Mouse (Mus musculus) cerebellum, adult (tissue): ENCODE measurements at regions not wholly inside any gene's neighbourhood (a gene's known extent, or its start where the extent isn't known, plus 50 kb on each side); places are given as distances from the start of the nearest gene placed in this dataset.

Source experiments
- ATAC-seq: cut with Nextera tagmentation; 2 replicates; pipeline ENCODE4 v1.9.2; 2017; ENCODE audit warnings: mild to moderate bottlenecking, moderate library complexity, mixed read lengths; ENCODE audit not compliant: insufficient number of reproducible peaks, low FRiP score, low TSS enrichment

DNA sequence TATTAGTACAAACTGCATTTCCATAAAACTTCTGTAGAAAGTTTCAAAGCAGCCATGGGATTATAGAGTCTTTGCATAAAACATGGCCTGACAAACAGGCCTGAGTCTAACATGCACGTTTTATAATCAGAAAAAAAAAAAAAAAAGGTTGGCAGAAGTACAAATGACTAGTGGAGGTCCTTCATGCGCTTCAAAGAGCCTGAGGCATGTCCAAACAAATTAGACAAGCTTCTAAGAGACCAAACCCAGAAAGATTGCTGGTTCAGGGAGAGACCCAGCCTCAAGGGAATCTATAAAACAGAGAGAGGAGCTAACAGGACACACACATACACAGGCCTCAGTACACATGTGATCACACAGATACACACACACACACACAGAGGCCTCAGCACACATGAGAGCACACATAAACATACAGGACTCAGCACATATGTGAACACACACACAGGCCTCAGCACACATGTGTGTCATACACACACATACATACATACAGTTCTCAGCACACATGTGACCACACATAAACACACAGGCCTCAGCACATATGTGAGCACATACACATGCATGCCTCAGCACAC, 57.0 kb upstream of the Gnaq start:
- no peak for ATAC-seq

DNA sequence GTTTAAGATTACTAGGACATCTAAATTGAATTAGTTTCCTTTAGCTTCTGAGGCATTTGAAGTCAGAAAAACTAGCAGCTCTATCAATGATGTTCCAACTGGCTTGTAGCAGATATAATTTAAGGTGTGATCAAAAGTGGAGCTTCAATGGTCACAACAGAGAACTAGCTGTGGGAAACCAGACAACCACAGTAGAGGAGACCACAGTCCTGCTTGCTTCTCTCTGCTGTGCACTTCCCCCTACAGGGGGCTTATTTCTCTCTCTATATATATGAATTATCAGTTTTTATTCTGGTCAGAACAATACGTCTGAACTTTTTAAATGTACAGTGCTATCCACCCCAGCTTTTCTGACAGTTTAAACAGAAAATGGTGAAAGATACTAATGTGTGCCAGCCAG, 57.6 kb upstream of the Gnaq start:
- ATAC-seq, result no peak

DNA sequence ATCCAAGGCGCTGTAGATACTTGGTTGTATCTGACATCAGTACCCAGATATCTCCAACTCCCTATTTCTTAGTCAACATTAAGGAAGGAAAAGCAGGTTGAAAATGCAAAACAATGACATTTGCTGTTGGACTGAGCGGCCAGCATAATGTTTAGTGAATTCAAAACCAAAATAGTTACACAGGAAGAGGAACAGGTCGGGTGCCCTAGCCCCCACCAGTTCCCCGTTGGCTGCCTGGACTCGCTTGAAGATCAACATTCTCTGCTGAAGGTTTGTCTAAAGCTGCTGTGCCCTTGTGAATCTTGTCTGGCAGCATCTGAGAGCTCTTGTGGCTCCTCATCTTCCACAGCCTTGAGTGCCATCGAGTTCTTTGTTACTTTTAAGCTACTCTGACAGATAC, 65.3 kb upstream of the Gnaq start:
- ATAC-seq, result no peak

DNA sequence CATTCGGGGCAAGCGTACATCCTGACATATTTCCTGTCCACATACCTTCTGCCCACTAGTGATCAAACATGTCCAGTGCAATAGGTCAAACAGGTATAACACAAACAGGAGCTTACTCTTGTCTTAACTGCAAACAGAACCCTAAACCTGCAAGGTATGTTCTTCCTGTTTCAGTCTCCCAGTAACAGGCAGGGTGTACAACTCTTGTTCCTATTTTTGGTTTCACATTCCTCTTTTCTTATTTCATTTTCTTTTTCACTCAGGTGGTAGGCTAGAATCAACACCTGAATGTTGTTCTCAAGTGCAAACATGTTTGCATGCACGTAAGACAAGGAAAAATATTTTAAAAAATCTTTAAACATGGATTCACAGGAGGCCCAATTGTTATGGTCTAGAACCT, 67.7 kb upstream of the Gnaq start:
- no peak for ATAC-seq

DNA sequence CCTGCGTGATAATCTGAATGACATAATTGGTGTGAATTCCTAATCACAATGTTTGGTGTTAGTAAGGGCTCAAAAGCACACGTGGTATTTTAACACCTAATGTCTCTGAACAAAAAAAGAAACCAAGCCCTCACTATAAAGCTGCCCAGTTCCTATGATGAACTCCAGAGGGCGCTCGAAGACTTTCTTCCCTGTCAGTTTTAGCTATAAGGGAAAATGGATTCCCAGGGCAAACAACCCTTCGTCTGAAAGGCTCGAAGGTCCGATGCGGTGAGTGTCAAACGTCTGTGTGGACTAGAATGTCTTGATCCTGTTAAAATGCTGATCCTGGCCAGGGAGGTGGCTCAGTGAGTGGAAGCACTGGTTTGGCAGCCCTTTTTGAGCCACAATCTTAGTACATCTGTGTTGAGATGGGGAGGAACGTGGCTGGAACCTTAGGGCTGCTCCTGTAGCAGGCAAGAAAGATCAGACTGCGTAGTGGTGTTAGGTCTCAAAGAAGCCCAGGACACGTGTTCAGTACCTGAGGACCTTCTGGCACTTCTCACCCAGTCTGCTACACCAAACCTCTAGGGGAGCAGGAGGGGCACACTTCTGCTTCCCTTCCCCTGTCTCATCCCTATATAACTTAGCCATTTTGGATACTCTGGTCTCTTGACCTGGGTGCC, 68.6 kb upstream of the Gnaq start:
- peak; percentile 83 for ATAC-seq

DNA sequence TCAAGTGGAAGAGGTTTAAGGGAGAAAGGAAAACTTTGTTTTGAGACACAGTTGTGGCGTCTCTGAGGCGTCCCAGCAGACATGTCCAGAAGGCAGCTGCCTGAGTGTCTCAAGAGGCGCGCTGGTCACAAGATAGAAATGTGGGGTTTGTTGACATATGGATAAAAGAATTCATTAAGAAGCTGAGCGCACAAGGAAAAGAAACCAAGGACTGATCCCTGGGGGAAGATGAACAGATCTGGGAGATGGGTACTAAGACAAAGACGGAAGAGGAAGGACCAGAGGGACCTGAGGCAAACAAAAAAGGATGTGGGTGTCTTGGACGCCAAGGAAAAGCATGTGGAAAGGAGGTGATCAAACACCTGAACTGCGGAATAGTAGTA, 69.1 kb upstream of the Gnaq start:
- ATAC-seq, result no peak

DNA sequence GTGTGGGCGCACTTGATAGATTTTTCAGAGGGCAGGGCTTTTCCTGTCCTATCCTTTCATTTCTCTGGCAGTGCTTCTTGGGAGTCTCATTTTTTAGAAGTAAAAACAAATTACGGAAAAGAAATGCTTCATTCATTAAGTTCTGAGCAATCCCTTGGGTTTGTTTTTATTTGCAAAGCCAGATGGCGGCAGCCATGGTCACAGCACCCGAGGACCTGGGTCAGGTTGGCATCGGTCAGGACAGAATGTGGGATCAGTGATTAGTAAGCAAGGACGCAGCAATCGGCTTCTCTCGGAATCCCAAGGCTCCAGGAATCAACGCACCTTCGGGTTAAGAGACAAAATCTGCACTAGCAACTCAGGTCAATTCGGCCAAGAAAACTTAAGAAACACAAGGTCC, 70.8 kb upstream of the Gnaq start:
- ATAC-seq, result no peak

DNA sequence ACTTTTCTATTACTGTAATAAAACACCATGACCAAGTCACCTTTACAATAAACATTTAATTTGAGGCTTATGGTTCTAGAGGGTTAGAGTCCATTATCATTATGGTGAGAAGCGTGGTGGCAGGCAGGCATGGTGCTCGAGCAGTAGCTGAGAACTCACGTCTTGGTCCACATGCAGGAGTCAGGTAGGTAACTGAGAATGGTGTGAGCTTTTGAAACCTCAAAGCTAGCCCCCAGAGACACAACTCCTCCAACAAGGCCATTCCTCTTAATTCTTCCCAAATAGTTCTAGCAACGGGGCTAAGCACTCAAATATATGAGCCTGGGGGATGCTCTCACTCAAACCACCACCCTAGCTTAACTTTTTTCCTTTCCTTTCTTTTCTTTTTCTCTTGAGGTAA, 73.6 kb upstream of the Gnaq start:
- ATAC-seq, result no peak

DNA sequence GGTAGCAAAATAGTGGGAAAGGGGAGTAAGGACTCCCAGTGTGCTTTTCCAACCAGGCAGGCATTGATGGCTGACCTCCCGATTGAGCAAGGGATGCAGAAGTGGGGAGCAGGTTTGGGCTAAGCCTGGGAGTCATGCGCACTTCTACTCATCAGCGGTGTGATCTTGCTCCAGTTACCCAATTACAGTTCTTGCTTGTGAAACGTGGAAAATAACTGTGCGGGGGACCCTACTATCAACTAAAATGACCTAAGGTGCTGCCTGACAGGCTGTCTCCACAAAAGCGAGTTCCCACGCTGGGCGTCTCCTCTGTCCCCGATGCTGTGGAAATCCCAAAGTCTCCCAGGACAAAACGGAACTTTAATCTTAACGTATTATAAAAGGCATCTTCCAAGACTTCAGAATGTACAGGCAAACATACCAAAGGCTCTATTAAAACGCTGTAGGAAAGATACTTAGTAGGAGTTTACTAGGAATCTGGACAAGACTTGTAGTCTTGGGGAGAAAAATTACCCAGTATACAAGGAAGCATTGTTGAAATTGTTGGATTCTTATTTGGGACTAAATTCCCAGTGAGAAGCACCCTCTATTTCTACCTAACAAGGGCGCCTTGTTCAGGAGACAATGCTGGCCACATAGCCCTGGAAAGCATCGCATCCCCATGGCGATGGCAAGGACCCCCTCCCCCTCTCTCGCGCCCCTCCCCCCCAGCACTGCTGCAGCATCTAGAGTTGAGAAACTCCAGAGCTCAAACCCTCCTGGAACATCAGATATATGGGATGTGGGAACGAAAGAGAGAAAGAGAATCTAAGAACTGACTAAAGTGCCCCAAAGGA, 65.6 kb upstream of the Cep78 start:
- ATAC-seq, result peak; percentile 15; the same call in 1 of the 2 replicates

DNA sequence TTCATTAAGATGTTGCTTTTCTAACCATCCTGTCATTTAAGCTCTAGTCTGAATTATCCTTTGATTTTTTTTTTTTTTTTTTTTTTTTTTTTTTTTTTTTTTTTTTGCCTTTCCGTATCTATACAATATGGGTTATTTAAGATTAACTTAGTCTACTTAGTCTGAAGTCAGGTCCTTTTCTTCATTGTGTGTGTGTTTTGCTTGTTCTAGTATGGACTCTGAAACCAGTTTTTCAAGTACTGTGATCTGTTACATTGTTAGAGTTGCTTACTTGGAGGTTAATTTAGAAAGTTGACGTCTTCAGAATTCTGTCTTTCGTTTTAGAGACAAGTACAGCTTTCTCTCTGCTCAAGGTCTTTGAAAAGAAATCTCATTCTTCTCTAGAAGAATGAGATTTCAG, 64.9 kb upstream of the Cep78 start:
- no peak for ATAC-seq

DNA sequence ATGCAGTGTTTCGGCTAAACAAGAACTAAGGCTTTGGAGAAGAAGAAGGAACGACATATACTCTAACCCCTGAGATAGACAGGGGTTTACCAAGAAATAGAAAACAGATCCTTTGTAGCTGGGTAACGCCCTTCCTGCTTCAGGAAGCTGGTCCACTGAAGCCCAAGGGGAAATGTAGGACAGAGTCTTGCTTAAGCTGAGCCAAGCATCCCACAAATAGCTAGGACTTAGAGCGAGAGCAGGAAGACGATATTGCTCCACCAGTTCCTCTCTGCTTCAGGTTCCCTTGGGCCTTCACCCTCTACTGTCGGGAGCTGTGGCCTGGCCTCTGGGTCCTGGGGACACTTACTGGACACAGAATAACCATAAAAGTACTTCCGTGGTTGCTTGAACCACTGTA, 62.2 kb upstream of the Cep78 start:
- no peak for ATAC-seq

DNA sequence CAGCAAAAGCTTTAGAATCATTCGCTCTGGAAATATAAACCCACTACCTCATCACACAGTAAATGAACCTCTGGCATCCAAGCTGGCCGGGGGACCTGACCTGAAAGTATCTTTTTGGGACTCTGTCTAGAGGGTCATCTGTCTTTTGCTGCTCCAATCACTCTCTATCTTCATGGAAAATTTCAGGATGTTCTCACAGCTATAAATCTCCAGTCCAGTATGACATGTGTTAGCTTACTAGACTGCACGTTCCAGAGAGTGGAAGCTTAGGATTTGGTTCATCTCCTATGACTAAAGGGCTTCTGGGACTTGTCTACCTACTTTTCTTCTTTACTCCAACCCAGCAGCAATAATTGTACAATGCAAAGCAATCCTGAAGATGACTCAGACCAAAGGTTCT, 60.5 kb upstream of the Cep78 start:
- ATAC-seq, result no peak

DNA sequence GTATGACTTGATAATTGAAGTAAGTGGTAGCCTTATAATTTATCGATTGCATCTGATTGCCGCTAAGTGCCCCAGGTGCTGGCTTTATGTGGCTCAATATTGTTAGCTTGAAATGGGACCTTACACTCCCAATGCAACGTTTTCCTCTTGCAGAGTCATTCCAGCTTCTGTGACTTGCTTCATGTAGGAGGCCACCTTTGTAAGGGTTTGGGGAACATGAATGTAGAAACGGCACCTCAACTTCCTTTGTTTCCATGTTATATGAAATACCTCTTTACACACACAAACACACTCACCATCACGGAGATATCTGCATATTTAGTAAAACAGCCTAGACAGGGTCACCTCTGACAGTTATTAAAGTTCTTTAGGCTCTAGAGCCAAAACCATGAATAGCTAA, 59.4 kb upstream of the Cep78 start:
- no peak for ATAC-seq

DNA sequence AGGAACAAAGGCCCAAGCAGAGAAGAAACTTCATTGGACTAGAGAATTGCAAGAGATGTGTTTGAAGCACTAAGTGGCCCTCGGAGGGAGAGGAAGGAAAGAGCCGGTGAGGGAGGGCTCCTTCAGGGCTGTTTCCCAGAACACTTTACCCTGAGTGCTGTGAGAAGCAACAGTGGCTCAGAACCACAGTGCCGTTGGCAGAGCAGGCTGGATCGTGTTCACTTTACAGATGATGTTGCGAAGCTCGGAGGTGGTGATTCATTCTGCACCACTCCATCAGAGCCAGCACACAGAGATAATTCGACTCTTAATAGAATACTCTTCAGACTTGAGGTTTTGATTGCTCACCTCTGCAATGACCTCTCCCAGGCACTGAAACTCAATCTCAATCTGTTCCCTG, 58.2 kb upstream of the Cep78 start:
- ATAC-seq, result no peak

DNA sequence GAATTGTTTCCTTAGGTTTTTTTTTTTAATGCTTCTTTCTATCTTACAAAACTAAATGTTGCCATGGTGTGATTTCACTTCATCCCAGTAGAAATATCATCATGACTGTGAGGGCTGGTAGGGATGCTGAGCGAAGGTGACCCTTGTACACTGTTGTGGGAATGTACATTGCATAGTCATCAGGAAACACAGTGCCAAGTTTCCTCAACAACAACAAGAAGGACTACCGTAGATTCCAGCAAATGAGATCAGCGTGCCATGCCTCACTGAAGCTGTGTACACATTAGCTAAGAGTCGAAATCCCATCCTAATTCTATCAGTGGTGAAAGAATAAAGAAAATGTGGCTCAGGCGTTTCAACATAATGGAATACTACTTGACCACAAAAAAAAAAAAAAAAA, 57.1 kb upstream of the Cep78 start:
- ATAC-seq, result no peak

DNA sequence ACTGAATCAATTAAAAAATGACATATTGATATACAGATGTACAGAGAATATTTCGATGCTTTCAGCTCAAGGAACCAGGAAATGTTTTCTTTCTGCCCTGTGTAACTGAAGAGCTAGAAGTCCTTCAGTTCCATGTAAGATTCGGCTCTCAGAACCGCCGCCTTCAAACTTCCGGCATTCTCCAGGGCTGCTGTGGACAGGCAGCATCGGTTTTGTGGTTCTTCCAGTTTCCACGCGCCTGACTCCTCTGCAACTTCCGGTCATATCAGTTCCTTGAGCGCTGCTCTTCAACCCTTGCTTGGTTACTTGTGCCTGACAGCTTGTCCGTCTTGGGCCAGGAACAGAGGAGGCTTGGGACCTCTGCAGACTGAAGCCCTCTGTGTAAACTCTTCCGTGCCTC, 53.0 kb upstream of the Cep78 start:
- no peak for ATAC-seq
